Mouse (Mus musculus) ovary, postnatal 14 days (tissue): ENCODE data around the gene Plekhg2.

ENCODE experiments used
- DNase-seq: peaks from one replicate; pipeline ENCODE4 v3.0.0; 2022; ENCODE audit warnings: low spot score

The Plekhg2 gene

DNA sequence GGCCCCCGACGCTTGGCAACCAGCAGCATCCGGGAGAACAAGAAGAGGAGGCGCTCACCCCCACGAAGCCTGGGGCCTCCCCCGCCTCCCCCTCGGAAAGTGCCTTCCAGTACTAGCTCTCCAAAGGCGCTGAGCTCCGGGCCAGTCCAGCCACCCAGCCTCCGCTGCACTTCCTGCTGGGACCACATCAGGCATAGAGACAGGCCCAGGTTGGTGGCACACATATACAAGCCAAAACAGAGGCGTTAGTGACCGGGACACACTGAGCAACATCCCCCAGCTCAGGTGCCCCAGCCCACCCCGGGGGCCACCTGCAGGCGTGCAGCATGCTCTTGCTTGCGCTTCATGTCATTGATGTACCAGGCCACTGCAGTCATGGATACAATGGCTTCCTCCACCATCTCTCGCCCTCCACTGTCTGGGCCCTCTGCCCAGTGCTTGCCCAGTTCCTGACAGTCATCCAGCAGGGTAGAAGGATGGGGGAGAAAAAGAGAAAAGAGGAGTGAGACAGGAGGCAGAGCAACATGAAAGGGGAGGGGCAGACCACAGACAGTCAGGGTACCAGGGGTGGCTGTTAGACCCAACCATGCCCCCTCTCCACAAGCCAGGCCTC lies 4.6 kb downstream of the Plekhg2 start:
- DNase-seq: no peak

DNA sequence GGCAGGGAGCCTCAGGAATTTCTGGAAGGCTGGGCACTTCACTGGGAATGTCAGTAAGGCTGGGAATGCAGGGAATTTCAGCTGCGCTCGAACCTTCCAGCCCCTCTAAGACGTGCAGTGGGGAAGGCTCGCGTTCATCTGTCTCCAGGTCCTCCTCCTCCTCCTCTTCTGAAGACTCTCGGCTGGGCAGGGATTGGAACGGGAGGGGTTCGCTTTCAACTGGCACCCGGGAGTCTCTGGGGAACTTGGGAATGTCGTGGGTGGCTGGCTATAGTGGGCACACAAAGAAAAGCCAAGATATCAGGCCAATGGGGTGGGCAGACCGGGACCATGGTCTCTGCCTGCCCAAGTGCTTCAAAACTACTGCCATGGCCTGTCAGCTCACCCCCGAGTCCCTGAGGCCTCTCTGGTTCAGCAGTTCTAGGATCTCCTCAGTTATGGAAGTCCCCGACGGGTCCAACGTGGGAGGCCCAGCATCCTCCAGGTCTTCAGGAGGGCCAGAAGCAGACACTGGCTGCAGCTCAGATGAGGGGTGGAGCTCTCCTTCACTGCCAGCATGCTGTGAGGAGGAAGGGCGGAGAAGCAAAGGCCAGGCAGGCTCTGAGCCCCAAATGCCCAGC lies 9.8 kb downstream of the Plekhg2 start:
- no peak for DNase-seq

DNA sequence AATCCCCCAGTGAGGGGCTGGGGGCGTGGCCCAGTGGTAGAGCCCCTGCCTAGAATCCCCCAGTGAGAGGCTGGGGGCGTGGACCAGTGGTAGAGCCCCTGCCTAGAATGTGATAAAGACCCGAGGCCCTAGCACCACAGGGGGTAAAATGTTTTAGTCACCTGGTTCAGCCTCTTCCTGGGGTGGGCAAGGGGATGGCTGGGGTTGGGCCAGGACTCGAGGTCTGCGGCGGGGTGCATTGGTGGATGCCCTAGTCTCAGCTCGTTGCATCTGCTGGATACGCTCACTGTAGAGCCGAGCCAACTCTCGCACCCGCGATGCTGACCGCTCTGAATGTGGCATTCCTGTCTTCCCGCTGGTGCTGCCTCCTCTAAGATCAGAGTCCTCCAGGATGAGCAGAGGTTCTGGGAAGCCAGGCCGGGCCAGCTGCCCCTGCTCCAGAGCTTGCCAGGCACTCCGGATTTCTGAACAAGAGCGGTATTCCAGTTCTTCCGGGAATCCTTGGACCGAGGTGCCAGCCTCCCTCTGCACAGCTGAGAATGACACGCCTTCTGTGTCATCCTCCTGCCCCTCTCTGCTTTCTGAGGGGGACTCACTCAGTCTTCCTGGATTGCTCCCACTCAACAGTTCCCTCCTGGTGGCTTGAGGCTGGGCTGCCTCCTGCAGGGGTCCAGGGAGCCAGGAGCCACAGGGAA lies 10.6 kb downstream of the Plekhg2 start:
- DNase-seq: no peak

DNA sequence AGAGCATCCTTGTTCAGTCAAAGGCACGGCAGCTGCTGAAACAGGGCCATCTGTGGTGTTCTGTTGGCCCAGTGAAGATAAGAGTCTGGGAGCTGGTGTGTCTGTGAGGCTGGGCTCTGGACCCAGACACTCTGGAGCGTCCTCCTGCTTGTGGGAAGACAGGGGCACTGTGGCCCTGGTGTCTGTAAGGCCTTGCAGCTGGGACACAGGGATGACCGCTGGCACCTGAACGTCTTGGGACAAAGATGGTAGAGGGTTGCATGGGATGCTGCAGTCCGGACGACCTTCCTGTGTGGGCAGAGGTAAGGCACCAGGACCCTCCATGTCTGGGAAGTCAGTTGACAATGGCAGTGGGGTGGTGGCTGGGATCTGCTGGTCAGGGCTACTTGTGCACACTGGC lies 12.1 kb downstream of the Plekhg2 start:
- no peak for DNase-seq

DNA sequence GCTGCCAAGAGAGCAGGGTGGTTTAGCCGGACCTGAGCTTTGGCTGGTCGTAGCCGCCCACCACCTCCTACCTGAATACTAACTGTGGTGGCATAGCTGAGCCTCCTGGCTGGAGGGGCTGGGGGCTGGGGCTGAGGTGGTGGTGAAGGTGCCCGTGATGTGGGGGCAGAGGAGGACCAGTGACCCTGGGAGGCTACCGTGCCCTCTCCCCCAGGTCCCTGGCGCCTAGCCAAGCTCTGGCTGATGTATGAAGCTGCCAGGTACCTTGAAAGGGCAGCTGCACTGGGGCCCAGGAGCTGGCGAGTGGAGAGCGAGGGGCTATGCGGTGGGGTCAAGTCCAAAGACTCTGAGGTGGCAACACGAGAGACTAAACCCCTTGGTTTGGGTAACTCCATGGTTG lies 12.5 kb downstream of the Plekhg2 start:
- no peak for DNase-seq

DNA sequence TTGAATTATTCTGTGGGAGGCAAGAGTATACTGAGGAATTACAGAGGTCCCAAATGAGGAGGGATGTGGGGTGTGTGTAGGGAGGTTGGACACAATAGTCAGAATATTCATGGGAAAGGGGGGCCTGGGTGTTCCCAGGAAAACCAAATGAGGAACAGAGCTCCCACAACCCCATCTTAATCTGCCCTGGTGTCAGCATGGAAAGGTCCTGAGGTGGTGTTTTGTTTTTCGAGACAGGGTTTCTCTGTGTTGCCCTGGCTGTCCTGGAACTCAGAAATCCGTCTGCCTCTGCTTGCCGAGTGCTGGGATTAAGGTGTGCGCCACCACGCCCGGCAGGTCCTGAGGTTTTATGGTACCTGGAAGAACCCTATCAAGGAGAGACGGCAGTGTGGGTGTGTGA lies 14.0 kb downstream of the Plekhg2 start:
- DNase-seq: no peak

DNA sequence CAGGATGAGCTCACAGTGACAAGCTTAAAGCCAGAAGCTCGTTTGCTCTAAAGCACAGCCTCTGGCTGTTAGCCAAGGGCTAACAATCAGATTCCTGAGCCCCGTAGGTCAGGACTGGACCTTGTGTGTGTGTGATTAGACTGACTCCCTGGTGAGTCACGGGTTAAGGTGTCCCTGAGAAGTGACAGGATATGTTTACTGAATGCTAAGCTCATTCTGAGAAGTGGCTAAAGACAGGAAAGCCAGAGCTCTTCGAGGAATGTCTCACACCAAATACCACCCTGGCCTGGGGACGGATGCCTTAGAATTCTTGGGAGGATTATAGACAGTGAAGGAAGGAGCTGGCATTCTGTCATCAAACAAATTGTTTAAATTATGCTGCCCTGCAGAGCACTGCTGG lies 14.4 kb downstream of the Plekhg2 start:
- no peak for DNase-seq

DNA sequence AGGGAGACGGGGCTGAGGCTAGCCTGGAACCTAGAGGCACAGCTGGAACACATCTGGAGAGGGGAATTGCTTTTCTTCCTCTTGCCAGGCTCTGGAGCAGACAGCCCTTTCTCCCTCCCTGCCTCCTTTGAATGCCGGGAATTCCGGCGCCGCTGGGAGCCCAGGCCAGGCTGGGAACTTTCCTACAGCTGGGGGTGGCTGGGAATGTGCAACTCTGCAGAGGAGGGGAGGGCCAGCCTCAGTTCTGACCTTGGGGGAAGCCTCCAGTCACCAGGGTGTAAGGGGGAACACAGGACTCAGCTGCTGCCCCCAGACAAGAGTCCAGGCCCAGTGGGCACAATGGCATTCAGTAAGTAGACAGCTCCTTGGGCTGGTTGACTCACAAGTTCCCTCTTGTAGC lies 15.4 kb downstream of the Plekhg2 start:
- no peak for DNase-seq

DNA sequence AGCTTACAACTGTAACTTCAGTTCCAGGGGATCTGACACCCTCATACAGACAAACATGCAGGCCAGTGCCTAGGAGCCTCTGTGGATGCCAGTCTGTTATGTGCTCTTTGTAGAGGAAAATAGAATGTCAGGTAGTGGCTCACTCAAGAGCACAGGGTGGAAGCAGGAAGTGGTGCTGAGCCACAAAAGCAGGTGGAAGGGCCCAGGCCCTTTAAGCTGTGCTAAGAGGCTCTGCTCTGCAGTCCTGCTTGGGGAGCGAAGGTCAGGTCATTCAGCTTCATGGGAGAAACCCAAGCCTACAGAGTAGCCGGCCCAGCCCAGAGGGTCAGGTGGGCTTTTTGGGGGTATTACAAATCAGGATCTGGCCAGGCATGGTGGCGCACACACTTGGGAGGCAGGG lies 17.2 kb downstream of the Plekhg2 start:
- DNase-seq: no peak

DNA sequence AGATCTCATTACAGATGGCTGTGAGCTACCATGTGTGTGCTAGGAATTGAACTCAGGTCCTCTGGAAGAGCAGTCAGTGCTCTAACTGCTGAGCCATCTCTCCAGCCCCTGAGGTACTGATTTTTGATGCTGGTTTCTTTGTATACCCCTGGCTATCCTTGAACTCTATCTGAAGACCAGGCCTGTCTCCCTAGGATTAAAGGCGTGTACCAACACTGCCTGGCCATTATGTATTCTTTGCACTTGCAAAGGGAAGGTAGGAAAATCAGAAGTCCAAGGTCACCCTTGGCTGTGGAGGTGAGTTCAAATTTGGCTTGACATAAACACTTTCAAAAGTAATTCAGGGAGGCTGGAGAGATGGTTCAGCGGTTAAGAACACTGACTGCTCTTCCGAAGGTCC lies 17.8 kb downstream of the Plekhg2 start:
- no peak for DNase-seq

DNA sequence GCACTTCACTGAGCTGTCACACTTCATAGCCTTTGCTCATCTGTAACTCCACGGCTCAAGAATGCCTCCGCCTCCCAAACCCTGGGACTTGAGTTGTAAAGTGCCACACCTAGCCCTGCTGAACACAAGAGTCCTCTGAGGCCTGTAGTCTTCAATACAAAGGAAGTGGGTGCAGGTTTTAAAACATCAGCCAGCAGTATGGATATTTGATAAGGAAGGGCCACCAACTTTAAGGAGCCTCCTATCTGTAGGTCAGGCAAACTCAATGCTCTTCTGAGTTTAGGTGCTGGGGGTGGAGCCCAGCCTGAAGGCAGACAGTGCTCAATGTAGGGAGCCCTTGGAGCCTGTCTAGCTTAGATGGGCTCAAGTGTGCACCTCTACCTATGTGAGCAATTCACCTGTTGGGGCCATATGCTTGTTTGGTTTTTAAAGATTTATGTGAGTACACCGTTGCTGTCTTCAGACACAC lies 18.3 kb downstream of the Plekhg2 start:
- DNase-seq: no peak

DNA sequence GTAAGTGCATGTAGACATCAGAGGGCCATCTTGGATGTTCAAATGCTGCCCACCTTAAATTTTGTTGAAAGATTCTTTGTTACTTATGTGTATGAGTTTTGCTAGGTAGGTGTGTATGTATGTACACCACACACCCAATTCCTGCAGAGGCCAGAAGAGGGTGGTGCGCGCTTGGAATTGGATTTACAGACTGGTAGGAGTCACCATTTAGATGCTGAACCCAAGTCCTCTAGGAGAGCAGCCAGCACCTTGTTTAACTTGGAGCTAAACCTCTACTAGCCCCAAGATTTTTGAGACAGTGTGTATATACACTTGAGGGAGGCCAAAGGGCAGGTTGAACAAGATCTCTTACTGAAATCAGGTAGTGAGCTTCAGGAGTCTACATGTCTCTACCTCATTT lies 19.1 kb downstream of the Plekhg2 start:
- DNase-seq: no peak

DNA sequence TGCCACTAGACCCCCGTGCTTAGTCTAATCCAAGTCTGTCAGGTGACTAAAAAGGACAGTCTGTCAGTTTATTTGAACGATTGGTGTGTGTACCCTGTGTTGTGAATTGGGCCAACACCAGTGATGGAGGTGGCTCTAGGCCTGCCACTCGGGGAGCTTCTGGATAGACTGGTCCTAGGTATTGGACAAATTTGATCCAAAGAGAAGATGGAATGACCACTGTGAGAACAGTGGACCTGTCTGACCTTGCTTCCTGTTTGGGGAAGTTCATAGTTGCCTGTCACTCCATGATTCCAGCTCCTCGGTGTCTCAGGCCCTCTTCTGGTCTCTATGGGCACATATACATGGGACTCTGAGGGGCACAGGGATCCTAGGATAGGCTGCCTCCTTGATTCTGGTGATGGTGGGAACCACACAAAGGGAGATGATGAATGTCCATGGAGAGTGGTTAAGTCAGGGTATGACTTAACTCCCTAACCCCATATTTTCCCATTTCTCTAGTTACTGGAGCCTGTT lies 20.7 kb downstream of the Plekhg2 start:
- no peak for DNase-seq

DNA sequence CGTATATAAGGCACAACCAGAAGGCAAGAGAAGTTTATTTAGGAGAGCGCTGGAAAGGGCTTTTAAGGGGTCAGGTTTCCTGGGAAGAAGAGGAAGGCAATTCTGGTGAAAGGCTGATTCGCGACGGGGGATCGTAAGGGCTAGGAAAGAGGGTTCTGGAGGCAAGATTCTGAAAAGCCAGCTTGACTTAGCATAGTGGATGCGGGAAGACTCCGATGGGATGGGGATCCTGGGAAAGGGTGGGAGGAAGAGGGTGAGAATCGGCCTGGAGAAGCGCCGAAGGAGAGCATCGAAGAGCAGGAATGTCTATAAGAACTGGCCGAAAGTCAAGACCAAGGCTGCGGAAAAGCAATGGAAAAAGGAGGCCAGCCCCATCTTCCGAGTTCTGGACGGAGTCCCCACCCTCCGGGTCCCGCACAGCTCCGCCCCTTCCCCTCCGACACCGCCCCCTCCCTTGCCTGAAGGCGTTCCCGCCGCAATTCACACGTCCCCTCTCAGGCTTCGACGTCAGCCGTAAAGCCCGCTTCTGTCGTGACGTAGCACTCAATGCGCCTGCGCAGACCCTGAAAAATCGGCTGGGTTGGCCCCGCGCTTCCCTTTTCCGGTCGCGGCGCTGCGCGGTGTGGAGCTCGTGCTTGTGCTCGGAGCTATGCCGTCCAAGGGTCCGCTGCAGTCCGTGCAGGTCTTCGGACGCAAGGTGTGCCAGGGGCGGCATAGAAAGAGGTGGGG lies 22.1 kb downstream of the Plekhg2 start, which contains the start of gene Rps16:
TSS of gene Rps16 (plus strand) at position 498 of the 729 bp plus-strand sequence.
- DNase-seq: peak; percentile 98

DNA sequence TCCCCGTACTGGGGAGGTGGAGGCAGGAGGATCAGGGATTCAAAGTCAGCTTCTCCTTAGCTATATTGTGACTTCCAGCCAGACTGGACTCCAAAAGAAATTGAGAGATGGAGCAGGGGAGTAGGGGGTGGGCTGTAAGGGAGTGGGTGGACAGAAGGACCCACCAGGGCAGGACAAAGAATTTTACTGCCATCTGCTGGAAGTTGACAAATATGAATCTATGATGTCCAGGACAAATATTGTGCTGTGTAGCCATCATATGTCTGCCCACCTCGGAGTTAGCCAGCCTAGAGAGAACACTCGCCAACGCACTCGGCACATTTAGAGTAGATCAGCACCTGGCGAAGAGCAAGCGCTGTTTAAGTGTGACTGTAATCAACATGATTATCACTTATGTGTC lies 23.8 kb downstream of the Plekhg2 start:
- DNase-seq: no peak

DNA sequence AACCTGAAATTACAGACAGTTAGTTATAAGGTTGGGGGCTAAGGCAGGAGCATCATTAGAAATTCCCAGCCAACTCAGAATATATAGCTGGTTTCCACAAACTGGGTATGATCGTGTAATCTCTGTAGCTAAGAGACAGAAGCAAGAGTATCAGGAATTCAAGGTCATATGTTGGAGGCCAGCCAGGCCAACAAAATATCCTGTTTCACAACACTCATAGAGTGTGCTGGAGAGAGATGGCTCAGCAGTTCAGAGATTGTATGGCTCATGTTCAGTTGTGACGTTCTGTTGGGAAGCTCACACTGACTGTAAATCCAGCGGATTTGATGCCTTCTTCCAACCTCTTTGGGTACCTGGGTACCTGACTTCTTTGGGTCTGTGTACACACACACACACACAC lies 24.7 kb downstream of the Plekhg2 start:
- no peak for DNase-seq

DNA sequence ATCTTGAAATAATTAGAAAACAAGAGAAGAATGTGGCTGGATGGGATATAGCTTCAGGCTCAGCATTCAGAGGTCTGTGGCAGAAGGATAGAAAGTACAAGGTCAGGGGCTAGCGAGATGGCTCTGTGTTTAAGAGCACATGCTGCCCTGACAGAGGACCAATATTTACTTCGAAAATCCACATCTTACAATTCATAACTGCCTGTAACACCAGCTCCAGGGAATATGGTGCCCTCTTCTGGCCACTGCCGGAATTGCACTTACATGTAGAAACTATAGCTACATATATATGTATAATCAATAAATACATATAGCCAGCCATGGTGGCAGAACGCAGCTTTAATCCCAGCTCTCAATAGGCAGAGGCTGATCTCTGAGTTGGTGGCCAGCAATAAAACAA lies 27.8 kb downstream of the Plekhg2 start:
- no peak for DNase-seq

DNA sequence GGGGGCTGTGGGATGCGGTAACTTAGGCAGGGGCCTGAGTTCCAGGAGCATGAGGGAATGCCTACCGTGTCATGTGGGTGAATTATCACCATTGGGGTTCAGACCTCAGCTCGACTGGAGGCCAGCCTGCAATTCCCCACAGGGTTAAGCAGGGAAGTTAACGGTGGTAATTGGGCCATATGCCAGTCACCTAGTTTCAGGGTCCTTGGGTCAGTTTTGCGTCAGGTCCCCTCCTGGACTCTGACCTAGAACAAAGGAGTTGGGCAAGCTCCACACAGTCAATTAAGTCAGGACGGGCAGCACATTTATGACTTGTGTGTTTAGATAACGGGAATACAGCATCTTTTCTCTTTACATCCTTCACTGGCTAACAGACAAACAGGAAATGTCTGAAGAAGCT lies 31.0 kb downstream of the Plekhg2 start:
- no peak for DNase-seq

DNA sequence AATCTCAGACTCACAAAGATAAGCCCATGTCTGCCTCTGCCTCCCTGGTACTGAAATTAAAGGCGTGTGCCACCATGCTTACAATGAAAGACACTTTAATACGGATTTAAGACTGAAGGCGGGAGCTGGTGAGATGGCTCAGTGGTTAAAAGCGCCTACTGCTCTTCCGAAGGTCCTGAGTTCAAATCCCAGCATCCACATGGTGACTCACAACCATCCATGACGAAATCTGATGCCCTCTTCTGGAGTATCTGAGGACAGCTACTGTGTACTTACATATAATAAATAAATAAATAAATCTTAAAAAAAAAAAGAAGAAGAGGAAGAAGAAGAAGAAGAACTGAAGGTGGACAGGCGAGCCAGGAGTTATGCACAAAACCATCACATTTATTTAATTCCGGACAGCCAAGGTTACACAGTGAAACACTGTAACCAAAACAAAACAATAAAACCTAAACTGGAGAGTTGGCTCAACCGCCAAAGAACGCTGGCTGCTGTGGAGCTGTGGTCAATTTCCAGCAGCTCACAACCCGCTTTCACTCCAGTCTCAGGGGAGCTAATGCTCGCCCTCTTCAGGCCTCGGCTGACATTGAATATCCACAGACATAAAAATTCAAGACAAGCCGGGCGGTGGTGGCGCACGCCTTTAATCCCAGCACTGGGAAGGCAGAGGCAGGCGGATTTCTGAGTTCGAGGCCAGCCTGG lies 33.0 kb downstream of the Plekhg2 start:
- peak; percentile 39 for DNase-seq

DNA sequence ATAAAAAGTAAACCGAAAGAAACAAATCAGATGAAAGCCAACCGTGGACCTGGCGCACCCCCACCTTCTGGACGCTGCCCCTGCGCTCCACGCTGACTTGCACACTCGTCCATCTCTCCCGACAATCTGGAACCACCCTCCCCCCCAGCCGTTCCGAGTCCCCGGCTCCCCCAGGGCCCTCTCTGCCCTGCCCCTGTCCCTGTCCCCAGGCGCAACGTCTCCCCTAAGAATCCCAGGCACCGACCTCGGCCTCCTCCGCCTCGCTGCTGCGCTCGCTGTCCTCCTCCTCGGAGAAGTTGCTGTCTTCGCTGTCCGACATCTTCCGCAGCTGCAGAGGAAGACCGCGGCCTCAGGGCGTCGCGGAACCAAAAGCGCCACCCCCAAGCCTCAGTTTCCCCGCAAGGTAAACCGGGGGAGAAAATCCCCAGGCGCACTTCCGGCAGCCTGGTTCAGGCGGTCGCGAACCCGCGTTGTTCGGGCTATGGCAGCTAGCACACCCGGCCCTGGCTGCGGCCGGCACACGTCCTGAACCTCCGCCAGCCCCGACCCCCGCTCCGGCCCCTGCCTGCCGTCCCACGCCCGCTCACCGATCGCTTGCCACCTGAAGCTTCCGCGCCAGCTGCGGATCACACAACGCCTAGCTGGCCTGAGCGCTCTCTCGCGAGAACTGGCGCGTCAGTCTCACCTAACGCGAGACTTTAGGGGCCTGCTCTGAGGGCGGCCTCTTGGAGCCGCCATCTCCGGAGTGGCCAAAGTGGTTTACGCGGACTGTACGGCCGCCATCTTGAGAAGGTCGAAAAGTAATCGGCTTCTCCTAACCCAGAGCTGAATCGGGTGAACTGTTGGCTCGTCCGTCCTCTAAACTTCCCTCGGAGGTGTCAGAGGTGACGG lies 34.0 kb downstream of the Plekhg2 start, which contains the start of gene Supt5:
TSS of gene Supt5 (minus strand) at position 639 of the 891 bp plus-strand sequence.
- DNase-seq: peak; percentile 90

DNA sequence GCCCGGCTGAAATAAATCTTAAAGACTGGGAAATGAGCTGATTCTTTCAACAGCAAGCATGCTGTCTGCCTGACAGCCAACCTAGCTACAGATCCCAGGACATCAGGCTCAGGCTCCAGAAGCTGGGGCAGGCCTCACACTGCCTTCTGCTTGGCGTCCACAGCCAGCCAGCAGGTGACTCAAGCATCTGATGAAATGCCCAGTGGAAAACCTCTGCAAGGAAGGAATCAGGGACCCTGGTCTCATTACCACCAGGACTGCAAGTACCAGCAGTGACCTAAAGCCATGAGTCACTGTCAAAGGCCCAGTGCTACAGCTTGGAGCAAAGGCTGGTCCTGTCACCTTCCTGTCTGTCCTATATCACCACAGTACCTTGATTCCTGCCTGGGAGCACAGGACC lies 36.9 kb downstream of the Plekhg2 start:
- DNase-seq: no peak
